Mouse (Mus musculus) yolk sac, embryonic 10.5 days (tissue): ENCODE data around the gene Ncmap.

Source experiments
- DNase-seq: peaks from one replicate; pipeline ENCODE4 v3.0.0-alpha.2; 2017; ENCODE audit warnings: low spot score

Ncmap gene

DNA sequence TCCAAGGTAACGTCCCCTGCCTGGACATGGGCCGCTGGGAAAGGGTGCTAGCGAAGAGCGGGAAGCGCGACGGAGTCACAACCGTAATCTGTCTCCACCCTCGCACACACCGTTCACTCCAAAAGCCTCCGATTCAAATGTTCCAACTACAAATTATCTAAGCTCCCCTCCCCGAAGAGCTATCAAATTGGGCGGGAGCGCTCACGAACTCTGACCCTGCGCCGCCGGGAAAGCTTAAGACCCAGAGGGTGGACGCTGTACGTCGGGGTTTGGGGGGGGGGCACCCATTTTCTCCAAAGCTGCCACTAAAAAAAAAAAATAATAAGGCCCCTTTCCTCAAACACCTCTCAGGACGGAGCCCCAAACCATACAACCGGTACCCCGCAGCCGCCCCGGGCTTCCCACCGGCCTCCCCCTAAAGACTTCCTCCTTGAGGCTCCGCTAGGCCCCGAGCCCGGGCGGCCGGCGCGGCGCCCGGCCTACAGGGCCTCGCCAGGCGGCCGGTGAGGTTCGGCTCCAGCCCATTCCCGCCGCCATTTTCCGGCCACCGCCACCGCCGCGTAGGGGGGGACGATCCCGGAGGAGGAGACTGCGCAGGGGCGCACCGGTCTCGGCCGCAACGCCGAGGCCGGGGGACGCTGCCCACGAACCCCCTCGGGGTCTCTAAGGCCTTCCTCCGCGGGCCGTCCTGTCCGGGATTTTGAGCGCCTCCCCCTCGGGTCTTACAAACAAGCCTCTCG lies 45.5 kb downstream of the Ncmap start:
- peak; percentile 49 for DNase-seq

DNA sequence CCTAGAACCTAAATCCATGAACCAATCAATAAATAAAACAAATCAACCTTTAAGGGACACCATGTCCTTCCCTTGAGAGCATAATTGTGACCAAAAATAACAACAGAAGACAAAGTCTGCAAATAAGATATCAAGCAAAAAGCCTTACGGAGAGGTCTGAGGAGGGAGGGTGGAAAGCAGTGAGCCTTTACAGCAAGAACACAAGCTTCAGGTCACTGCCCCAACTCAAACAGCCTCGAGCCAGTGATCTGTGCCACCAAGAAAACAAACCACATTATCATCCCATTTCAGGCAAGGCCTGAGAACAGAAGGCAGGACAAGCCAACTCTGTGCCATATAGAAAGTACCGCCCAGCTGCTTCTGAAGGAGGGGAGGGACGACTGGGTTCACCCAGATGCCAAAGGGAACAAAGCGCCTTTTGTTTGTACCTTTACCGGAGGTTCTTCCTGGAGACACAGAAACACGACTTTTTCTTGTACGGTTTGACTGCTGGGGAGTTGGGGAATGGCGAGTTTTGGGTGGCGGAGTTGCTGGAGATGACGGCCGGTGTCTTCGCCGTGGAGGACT lies 60.6 kb downstream of the Ncmap start:
- DNase-seq = no peak

DNA sequence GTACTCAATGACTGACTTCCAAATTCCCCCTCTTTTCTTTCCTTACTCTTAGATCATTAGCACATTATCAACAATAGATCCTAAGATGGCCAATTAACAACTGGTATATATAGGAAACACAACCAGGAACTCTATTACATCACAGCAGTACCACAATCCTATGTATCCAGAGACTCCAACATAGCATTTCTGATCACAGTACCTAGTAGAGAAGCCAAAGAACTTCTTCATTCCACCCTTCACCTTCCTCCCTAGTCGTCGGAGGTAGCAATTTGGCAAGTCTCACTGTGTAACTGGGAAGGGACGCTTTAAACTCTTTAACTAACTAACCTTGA lies 62.0 kb downstream of the Ncmap start:
- no peak for DNase-seq

DNA sequence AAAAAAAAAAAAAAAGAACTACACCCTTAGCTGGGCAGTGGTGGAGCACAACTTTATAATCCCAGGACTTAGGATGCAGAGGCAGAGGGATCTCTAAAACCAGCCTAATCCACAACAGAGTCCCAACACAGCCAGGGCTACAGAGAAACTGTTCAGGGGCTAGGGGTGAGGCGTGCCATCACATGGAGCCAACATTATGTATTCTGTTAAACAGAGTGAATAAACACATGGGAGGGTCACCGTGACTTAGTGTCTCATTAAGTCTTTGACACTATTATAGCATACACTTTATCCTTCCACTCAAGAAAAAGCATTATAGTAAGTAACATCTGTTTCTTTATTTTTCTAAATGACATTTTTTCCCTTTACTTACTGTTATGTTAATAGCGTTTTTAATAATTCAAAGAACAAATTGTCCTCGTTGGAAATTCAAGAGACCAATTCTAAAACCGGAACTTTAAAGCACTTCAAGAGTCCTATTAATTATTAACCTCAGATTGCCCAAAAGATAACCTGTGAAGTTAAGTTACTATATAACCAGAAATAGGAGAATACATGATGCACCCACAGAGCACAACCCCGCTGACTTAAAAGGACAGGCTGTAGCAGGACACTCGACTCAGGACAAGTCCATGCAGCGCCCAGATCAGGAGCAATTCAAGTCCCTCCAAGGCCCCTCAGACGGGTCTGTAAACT lies 62.6 kb downstream of the Ncmap start:
- DNase-seq = peak; percentile 68

DNA sequence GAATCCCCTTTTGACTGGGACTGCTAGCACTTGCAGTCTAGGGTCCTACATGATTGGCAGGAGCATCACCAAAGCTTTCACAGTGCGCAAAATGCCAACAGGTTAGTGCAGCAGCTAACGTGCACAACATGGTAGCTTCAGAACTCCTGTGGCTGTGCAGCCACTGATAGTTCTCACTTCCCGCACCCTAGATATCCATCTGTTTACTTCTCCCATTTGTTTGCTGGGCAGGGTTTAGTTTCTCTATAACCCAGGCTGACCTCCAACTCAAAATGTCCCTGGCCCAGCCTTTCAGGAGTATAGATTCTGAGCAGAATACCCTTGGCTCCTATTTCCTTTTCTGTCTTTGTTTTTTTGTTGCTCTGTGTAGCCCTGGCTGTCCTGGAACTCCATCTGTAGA lies 71.6 kb downstream of the Ncmap start:
- DNase-seq = no peak

DNA sequence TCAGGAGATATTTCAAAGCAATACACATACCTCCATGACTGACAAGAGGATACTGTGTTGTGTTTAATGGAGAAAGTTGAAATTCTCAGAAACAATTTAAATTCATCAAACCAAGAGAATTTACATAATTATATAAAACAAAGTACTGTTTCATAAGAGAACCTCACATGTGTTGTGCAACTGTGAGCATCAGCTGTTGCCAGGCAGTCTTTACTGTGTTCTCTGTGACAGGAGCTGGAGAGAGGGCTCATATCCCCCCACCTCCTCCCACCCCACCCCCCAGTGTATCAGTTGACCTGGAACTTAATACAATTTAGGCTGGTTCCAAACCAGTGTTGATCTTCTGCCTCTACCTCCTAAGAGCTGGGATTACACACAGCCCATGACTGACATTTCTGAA lies 72.0 kb downstream of the Ncmap start:
- DNase-seq = no peak

DNA sequence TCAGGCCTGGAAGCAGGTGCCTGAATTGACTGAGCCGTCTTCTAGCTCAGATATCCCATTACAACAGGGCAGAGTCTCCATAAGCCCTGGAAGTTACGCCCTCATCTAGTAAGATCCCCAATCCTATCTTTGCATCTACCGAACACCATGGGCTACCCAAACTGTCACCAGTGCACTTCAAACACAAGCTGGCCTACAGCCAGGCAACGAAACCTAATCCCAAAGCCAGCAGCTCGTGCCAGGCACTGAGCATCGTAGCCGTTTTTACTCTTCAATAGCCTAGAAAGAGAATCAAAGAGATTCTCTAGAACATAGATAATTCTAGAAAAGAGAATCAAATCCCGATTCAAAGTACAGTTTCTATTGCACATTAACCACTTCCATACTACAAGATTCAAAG lies 75.0 kb downstream of the Ncmap start:
- DNase-seq = no peak
